Mouse (Mus musculus): ENCODE data around the gene Nol3. TPM values are rescaled to one million over a fixed set of nuclear protein-coding genes. Genes with fewer than 3 reads are reported as not detected.
"Not testable (repeated sequence)": the region's sequence is repeated elsewhere in the genome, so short reads cannot be mapped to it uniquely, and the experiment has no call there.

Nol3 gene
- 10 to 100 TPM; 22.3 to 23.3 TPM for total RNA-seq (2021)
- long read RNA-seq, experiment 1, transcript Nol3-201 (4 exons, 3,176 nt) = major isoform, 88 of 104 reads
- long read RNA-seq, experiment 1, partial matches to known transcripts = 8 of 104 reads
- long read RNA-seq, experiment 1, other reads (novel, unspliced or antisense) = 8 of 104 reads
- long read RNA-seq, experiment 2, transcript Nol3-201 (4 exons, 3,176 nt) = major isoform, 86 of 97 reads
- long read RNA-seq, experiment 2, partial matches to known transcripts = 6 of 97 reads
- long read RNA-seq, experiment 2, other reads (novel, unspliced or antisense) = 5 of 97 reads

DNA sequence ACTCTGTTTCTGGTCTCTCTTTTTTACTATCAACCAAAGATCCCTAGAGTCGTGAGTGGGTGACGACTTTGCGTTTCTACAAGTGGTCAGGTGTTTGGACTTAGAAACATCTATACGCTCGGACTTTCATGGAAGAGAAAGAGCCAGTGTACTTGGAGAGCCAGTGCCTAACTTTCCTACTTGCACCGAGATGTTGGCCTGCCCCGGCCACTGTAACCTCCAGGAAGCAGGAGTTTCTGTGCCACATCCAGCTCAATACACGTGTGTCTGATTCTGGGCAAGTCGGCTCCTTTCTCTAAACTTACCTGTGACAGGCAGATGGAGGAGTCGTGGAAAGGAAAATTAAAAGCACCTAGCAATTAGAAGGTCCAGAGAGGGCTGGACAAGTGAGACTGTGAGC, at the start of gene Nol3:
Gene Nol3 (plus strand): TSS at position 301 of the 400 bp plus-strand sequence.
- no peak for DNase-seq

DNA sequence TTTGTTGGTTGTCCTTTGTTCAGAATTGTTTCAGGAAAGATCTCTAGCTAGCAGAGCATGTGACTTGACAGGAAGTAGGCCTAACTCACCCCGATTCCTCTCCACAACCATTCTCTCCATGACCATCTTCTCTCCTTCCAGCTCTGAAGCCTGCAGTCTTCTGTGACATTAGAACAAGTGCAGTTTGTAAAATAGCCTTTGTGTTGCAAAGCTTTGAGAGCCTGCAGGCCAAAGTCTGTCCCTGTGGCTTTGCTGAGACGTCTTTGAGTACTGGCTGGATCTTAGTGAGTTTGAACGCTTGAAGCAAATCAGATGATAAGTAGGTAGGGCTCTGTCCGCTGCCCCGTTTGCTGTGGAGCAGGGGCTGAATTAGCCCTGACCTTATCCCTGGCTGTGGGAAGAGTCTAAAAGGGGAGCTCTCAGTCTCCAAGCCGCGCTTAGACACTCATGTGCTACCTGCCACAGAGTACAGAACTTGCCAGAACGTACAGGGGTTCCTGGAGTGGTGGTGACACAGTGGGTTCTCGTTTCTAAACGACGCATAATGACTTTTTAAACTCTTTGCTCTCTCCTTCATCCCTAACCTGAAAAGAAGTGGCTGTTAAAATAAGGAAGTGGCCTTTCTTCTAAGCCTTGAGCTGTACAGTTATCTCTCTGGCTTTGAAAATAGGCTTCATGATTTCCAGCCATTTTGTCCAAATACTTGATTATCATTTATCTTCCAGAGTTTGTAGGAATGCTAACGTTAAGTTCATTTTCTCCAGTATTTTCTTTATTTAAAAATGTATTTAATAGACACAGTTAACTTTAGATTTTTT, 44.2 kb upstream of the Nol3 start:
- no peak for DNase-seq

DNA sequence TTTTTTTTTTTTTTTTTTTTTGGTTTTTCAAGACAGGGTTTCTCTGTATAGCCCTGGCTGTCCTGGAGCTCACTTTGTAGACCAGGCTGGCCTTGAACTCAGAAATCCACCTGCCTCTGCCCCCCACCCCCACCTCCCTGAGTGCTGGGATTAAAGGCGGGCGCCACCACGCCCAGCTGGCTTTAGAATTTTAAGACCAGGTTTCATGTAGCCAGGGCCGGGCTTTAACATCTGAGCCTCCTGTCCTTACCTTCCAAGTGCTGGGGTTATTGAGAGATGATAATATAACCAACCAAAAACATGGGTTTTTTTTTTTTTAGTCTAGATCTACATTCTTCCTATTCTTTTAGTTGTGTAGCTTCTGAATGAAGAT, 43.6 kb upstream of the Nol3 start:
- not testable (repeated sequence) for DNase-seq

DNA sequence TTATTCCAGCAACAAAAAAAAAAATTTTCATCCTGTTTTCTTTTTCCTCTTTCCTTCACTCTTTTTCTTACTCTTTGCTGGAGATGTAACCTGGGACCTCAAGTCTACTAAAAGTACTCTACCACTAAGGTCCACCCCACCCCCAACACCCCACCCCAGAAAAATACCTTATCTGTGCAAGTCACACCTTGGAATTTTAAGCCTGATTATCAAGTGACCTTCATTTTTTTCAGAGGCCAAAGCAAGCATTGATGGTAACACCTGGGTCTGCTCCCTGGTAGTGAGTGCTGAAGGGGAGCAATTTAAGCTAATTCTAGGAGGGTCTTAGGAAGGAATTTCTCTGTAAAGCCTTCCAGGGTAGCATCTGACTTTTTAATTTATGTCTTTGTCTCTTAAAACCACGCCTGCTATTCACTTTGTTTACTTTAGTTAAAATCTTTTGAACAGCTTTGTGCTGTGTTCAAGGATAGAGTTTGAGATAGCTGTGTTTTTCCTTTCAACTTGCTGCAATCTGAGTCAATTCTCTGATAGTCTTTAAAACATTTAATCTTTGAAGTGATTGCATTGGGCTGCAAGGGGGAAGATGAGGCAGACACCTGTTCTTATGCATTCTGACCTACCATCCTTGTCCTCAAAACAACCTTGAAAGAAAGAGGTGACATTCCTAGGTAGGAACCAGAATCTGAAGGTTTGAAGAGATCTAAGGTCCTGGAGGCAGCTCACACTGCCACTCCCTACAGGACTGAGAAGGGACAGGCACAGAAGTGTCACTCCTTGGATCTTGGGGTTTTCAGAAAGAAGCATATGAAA, 42.6 kb upstream of the Nol3 start:
- DNase-seq = no peak

DNA sequence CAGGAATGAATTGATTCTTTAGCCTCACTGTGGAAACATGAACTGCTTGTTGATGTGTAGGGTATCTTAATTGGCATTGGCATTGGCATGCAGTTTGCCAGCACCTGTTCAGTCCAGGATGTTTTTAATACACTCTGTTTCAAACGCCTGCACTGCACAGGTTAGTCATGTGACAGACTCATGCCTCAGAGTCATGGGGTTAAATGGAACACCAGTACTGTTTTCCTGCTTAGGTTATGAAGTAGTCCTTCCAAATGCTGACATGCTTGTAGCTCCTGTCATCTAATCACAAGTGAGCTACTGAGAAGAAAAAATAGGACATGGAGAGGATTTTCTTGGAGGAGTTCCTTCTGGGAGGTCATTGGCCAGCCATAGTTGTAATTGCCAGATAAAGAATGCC, 40.7 kb upstream of the Nol3 start:
- no peak for DNase-seq

DNA sequence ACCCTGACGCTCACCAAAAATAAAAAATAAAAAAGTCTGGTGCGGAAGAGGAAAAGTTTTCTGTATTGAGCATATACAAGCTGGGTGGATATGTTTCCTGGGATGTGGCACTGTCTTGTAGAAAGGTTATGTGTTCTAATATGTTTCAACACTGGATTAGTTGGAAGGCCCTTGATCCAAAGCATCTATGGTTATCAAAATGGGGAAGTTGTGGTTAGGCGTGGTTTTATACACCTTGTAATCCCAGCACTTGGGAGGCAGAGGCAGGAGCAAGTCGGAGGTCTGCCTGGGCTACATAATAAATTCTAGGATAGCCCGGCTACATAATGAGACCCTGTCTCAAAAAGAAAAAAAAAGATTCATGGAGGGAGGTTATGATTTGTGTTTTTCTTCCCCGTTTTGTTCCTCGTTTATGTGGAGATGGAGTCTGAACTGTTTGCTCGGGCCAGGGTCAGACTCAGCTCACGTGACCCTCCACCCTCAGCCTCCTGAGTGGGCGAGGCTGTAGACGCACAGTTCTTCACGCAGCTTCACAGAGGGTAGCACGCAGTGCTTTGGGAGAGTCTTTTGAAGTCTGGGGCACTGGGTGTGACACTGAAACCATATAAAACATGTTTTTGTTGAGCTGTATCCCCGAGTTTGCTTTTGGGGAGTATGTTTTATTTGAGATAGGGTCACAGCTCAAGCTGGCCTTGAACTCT, 38.3 kb upstream of the Nol3 start:
- DNase-seq = no peak

DNA sequence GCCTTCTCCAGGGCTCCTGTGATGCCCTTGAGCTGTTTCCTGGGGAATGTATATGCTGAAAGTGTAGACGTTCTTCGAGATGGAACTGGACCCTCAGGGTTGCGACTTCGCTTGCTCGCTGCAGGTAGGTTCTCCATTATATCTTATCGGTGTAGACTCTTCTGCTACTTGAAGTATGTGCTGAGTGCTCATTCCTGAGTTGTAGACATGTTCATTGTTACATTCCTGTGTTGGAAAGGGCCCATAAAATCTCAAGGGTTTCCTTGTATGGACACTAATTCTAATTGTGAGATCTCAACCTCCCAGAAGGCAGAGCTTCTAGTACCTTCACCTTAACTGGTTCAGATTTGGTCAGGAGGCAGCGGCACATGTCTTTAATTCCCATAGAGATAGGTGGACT, 34.9 kb upstream of the Nol3 start:
- no peak for DNase-seq

DNA sequence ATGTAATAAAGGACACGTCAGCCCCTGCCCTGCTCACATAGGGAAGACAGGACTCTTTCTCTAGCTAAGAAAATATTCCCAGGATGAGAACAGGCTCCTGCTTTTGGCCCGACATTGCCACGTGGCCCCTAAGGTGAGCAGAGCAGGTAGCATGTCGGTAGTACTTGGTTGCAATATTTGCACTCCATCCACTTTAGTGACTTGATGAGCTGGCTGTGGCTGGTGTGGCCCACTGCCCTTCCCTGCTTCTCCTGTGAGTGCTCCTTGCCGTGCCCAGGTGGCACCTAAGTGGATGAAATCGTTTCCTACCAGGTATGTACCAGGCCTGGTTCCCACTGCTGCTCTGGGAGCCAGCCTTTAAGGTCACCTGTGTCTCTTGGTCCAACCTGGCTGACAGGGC, 24.0 kb upstream of the Nol3 start:
- DNase-seq = no peak

DNA sequence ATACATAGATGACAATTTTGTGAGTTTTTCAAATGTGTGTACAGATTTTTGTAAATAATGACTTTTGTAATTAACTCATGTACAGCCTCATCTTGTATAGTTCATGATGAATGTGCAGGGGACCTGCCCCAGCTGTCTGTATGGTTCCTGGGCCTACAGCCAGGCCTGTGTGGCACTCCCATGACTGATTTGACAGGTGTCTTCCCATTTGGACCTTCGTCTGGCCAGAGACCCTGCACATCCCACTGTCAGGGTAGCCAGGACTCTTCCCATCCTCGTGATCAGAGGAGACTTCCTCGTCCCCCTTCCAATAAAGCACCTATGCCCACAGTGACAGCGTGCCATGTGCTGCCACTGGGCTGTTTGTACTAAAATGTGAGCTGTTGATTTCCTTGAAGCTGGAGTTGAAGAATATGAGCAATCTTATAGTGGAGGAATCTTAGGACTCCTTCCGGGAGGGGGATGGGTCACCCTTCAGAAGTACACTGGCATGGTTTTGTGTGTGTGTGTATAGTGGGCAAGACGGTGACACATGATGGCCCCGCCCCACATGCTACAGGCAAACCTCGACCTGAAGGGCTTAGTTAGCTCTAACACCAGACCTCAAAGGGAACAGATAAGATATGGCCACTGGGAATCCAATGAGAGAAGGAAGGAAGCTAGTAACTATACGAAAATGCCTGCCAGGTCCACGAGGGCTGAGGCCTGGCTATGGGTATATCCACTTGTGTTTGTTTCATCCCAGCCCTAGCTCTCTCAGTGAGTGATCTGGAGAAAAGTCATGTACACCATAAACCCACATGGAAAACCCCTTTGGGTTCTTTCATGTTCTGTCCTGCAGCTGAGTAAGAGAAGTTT, 23.0 kb upstream of the Nol3 start:
- DNase-seq = no peak

DNA sequence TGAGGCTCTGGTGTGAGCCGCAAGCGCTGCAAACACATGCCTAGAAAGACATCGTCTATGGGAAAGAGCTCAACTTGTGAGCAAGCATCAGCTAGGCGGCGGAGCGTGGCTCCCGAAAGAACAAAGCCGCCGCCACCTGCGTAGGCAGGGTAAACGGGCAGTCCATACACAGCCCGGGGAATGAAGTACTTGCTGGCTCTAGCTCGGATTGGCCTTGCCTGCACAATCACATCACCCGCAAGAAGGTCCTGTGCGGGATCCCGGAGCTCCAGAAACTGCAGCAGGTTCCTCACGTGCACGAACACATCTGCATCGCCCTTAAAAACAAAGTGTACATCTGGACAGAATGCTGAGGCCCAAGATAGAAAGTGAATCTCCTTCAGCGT, 22.2 kb upstream of the Nol3 start:
- no peak for DNase-seq

DNA sequence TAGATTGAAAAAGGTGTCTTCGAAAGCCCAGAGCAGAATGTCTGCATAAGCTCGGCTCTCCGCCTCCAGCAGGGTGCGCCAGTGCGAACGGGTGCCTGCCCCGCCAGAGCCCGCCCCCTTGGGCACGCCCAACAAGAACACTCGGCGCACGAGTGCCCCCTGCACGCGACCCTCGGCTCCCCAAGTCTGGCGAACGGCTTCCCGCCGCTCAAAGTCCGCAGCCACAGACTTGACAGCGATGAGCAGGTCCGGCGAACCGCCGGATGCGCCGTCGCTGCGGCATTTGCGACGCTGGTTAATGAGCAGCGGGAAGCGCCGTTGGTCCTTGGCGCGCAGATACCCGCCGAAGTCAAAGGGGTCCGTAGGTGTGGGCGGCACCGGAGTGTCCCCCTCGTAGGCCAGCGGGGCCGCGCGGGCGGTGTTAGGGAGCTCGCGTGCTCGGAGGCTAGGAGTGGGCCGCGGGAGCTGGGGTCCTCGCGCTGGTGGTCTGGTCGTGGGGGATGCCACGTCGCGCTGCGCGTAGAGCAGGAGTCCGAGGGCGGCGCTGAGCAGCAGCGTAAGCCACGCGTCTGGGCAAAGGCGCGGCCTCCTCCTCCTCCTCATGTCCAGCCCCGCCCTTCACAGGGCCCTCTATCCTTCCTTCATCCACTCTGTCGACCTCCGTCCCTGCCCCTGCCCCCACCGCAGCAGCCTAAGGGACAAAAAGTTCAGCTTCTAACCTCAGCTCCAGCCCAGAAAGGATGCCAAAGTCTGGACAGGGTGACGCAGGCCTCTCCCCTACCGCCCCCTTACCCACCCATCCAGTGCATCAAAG, 21.6 kb upstream of the Nol3 start:
- peak; percentile 86 for DNase-seq

DNA sequence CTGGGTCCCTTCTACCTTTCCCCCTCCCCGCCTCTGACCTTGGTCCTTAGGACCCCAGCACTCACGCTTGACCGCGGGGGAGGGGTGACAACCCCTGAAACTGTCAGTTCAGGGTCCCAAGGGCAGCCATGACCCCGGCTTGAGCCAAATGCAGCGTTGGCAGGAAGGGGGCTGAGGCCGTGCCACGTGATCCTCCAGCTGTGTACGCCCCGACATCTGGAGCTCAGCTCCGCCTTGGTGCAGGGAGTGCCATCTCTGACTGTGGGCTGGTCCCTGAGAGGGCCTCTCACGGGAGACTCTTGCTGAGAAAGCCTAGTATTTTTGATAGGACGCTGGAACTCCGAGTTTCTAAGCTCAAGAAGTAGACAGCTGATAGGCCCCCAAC, 21.0 kb upstream of the Nol3 start, which contains the start of gene B3gnt9:
Gene B3gnt9 (minus strand): TSS at position 188 of the 385 bp plus-strand sequence.
- peak; percentile 85 for DNase-seq

DNA sequence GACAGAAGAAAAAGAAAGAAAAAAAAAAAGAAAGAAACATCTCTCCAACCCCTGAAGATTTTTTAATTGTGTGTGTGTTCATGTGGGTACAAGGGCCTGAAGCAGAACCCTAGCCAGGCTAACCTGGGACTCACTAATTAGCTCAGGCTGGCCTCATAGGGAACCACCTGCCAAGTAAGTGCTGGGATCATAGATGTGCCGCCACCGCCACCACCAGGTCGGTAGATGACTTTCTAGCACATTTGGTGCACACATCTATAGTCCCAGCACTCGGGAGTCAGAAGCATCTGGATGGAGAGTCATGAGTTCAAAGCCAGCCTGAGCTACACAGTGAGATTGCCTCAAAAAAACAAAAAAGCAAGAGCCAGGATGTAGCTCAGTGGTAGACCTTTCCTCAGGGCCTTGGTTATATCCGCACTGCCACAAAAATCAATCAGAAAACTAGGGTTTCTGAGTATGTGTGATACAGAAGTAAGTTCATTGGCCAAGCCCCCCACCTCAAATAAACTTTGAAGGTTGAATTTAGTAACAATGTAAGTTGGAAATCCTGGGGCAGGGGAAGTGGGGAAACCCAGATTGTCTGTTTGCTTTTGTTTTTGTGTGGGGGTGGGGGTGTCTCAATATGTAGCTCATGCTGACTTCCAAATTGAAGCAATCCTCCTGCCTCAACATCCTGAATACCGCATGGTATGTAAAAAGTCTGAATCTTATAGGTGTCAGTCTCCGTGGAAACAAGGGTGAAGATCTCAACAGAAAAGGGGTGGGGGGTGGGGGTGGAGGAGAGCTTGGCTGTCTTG, 18.4 kb upstream of the Nol3 start:
- DNase-seq = no peak

DNA sequence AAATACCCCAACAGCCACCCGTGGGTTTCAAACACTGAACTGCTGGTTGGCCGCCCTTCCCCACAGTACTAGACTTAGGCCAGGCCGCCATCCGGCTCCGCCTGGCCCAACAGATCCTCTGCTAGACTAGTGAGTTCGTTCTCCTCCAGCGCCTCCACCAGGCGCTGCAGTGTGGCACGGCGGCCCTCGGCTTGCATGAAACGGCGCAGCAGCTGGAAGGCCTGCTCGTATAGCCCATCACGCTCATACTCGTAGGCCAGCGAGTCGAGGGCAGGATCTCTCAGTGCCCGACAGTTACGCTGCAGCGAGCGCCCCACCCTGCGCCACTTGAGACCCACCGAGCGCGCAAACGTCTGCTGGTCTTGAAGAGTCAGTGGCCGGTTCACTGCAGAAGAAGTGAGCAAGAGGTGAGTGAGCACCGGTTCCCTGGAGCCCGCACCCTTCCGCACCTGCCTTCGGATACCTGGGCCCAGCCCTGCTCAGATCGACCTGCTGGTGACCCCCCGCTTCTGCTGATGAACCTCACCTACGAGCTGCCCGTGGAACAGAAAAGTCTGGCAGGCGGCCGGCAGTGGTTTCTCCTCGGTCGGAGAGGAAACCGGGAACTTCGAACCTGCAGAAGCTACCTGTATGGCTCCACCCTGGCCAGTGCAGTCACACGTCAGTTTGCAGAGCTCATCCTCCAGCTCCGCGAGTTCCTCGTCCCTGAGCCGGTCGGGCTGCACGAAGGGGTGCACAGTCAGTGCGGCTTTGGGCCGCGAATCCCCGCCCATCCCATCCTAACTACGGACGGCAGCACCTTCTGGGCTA, 16.8 kb upstream of the Nol3 start:
- no peak for DNase-seq

DNA sequence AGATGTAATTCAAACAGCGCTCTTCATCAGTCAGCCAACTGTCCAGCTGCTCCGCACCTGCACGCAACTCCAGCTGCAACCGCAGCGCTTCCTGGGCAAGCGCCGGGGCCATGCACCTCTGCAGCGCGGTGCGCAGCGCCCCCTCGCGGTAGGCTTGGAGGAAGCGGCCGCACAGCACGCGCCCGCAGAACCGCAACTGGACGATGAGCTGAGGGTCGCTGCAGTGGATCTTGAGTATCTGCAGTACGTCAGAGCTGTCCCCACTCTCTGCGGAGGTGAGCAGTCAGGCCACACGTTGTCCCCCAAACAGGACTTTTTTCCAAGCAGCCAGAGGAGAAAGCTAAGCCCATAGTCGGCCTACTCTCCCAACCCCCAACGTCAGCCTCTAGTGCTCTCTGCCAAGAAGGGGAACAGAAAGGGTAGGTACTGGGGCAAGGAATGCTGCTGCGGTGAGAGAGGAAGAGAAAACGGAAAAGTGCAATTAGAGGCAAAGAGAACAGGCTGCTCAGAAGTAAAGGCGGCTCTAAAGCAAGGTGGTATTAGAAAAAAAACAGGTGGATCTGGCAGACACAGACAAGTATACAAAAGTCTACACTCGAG, 16.1 kb upstream of the Nol3 start:
- DNase-seq = peak; percentile 64

DNA sequence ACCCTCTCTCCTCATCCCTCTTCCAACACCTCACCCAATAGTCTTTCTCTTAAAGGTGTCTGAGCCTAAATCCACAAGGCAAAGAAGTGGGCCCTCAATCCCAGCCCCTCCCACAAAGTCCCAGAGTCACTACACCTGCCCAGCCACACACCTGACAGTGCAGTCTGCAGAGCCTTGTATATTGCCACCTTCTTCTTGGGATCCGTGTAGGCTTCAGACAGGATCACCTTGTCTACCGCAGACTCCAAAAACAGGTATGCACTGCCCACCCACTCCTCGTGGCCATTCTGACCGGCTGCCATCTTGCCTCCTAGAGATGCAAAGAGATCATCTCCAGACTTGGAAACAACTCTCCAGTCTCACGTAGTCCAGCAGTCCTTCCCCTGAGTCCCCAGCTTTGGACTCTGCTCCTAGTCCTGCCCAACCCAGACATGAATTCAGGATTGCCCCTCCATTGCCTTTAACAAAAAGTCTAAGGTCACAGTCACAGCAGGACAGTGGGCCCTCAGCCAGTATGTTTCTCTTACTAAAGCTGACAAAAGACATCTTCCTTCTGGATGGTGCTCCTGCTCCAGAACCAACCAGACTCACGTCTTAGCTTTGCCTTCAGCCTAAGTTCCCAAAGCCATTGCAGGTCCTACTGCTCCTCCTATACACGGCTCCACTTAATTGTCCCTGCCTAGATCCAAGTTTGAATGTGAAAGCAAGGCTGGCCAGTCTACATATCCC, 15.4 kb upstream of the Nol3 start:
- DNase-seq = no peak

DNA sequence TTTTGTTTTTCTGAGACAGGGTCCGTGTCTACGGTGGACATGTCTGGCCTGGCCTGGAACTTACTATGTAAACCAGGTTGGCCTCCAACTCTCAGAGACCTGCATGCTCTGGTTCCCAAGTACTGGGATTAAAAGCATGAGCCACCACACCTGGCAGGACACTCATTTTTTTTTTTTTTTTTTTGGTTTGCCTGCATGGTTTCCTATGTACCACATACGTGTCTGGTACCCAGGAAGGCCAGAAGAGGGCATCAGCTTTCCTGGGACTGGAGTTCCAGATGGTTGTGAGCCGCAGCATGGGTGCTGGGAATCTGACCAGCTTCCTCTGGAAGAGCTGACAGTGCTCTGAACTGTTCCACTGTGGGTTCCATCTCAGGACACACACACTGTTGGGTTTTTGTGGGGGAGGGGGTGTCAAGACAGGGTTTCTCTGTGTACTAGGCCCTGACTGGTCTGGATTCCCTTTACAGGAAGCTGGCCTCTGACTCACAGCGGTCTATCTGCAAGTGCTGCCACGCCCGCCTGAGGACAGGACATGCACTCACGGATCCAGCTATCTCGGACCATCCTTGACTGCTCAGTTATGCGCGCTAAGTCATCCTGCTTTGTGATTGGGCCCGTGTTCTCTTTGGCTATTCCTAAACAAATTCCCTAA, 14.5 kb upstream of the Nol3 start:
- no peak for DNase-seq

Measured in gastrocnemius, postnatal 25 days (tissue).